Mouse (Mus musculus) embryo, embryonic 10.5 days (tissue): ENCODE measurements at regions not wholly inside any gene's neighbourhood (a gene's known extent, or its start where the extent isn't known, plus 50 kb on each side); places are given as distances from the start of the nearest gene placed in this dataset.
A peak's percentile ranks its signal among the peaks of the same experiment; 100 is the strongest.

Experiments
- DNase-seq: peaks from one replicate; pipeline ENCODE4 v3.0.0-alpha.2; 2015; ENCODE audit warnings: low spot score

- DNase-seq: peak; percentile 37
Measured at GRCm38 (mm10) chr15:70156443-70156842, 3655.7 kb upstream of the Lrrc6 start.

DNA sequence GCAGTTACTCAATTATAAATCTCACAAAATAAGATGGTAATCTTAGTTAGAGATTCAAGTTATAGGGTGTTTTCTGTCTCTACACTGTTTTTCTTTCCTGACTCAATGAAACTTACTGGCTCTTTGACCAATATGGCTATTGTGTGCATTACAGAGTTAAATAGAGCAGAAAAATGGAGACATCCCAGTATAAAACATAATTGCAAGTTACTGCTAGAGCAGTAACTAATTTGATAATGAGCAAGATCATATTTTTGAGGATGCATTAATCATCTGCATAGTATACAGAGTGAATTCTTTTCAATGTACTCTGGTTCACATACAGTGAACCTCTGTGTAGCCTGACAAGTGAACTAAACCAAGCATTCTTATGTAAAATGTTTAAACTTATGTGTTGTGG lies 3631.0 kb upstream of the Gm6569 start:
- no peak for DNase-seq
